ENCODE assay signal across 22 mouse cellular contexts in genomic region chr3:15009747-15010146, GRCm38 (mm10).
DNase-seq lines count a peak whose midpoint lies in the region; ATAC-seq and TF ChIP-seq lines count a peak whose summit lies in the region.
"Had no signal": no experiment of that assay in that cellular context is flagged by ENCODE, and none has a peak within 500 bp of the region (broad histone marks: within the 10 kb centered on the region; RNA-seq: fewer than 3 reads in every experiment).

No protein-coding gene starts in this region.

- H3K79me2 ChIP-seq in liver, adult 2 months (ENCODE audit: control insufficient read depth, insufficient read depth, low read length), result no peaks in the 10 kb centered on the region
- H3K79me2 ChIP-seq in MEL (ENCODE audit: control insufficient read depth, insufficient read depth, low read length, poor library complexity), result no peaks in the 10 kb centered on the region

- H3K27me3 ChIP-seq in liver, adult 2 months (ENCODE audit: control insufficient read depth, insufficient read depth, low read length), result no peaks in the 10 kb centered on the region
- H3K27me3 ChIP-seq in liver, postnatal 0 days (ENCODE audit: insufficient read depth, low read length), result no peaks in the 10 kb centered on the region
- H3K27me3 ChIP-seq in liver, embryonic 11.5 days (replicated peaks; ENCODE audit: control insufficient read depth, insufficient read depth, low read length), result no peaks in the 10 kb centered on the region
- no peaks in the 10 kb centered on the region for H3K27me3 ChIP-seq in MEL (ENCODE audit: control insufficient read depth in 1 of 2, insufficient read depth in 2 of 2, low read length in 2 of 2)
- H3K27me3 ChIP-seq: CH12.LX, Patski had no signal

- TF ChIP-seq RAD21 in MEL (IDR thresholded peaks at IDR 0.05; ENCODE audit: low read depth, low read length), result no peak

- no peak for TF ChIP-seq POLR2A in liver, adult 2 months (IDR thresholded peaks at IDR 0.05; ENCODE audit: extremely low read depth, insufficient read depth, low read length)
- TF ChIP-seq POLR2A in MEL (IDR thresholded peaks at IDR 0.05; ENCODE audit: control insufficient read depth in 1 of 2, insufficient read depth in 1 of 2, low read depth in 1 of 2, low read length in 2 of 2, poor library complexity in 1 of 2), result no peak

- H3K27ac ChIP-seq in liver, adult 2 months (replicated peaks; ENCODE audit: insufficient read depth, low read depth, low read length), result no peak overlapping the region
- H3K27ac ChIP-seq in liver, postnatal 0 days (ENCODE audit: low read depth), result no peak overlapping the region
- no peak overlapping the region for H3K27ac ChIP-seq in liver, embryonic 11.5 days (ENCODE audit: low read depth, low read length)
- no peak overlapping the region for H3K27ac ChIP-seq in MEL (ENCODE audit: control insufficient read depth, low read depth, low read length)

- no peak overlapping the region for H3K4me2 ChIP-seq in liver, postnatal 0 days (ENCODE audit: low read depth, low read length)
- no peak overlapping the region for H3K4me2 ChIP-seq in liver, embryonic 11.5 days

- H3K9me3 ChIP-seq in liver, postnatal 0 days (ENCODE audit: low read length), result no peaks in the 10 kb centered on the region
- no peaks in the 10 kb centered on the region for H3K9me3 ChIP-seq in liver, embryonic 11.5 days (ENCODE audit: control insufficient read depth, low read length)
- H3K9me3 ChIP-seq in MEL (replicated peaks; ENCODE audit: insufficient read depth, low read length), result no peaks in the 10 kb centered on the region
- H3K9me3 ChIP-seq: G1E had no signal

- peak; percentile 60 for ATAC-seq in liver, postnatal 0 days
- ATAC-seq in liver, embryonic 11.5 days (replicated peaks; ENCODE audit: low FRiP score), result no peak
- ATAC-seq: activated CD4-positive, CD25-positive, alpha-beta regulatory T cell, adult 4 months; CD4-positive, CD25-positive, alpha-beta regulatory T cell, adult 4 months; Patski had no signal

- no peaks in the 10 kb centered on the region for H3K4me1 ChIP-seq in liver, adult 2 months (ENCODE audit: control insufficient read depth, insufficient read depth, low read length)
- H3K4me1 ChIP-seq in liver, postnatal 0 days (ENCODE audit: insufficient read depth), result no peaks in the 10 kb centered on the region
- H3K4me1 ChIP-seq in liver, embryonic 11.5 days (replicated peaks; ENCODE audit: control insufficient read depth, insufficient read depth, low read length), result no peaks in the 10 kb centered on the region
- H3K4me1 ChIP-seq in MEL (ENCODE audit: control insufficient read depth in 1 of 2, insufficient read depth in 2 of 2, low read length in 2 of 2), result no peaks in the 10 kb centered on the region

- no peaks in the 10 kb centered on the region for H3K36me3 ChIP-seq in liver, adult 2 months (ENCODE audit: control insufficient read depth, insufficient read depth, low read length)
- H3K36me3 ChIP-seq in liver, postnatal 0 days (replicated peaks; ENCODE audit: insufficient read depth, low read length), result no peaks in the 10 kb centered on the region
- H3K36me3 ChIP-seq in liver, embryonic 11.5 days (ENCODE audit: control insufficient read depth, insufficient read depth, low read length), result no peaks in the 10 kb centered on the region
- H3K36me3 ChIP-seq in MEL (ENCODE audit: control insufficient read depth in 1 of 2, insufficient read depth in 2 of 2, low read length in 2 of 2), result peaks cover 0 to 3% of the 10 kb centered on the region in 2 experiments; a peak in 1 of 4 replicates
- H3K36me3 ChIP-seq: G1E had no signal

- 31% methylated on average over 2 of the region's 2 CpGs for WGBS in liver, adult 2 months
- 70% methylated on average over 2 of the region's 2 CpGs for WGBS in liver, postnatal 0 days (ENCODE audit: insufficient replicate concordance)
- WGBS in liver, embryonic 11.5 days, result 78% methylated on average over 2 of the region's 2 CpGs

- no peak for TF ChIP-seq EP300 in liver, postnatal 0 days (IDR thresholded peaks at IDR 0.05; ENCODE audit: low read depth)
- no peak for TF ChIP-seq EP300 in MEL (IDR thresholded peaks at IDR 0.05; ENCODE audit: low read depth in 1 of 2, low read length in 2 of 2)

- H3K9ac ChIP-seq in liver, adult 2 months (ENCODE audit: low read depth, low read length), result no peak overlapping the region
- H3K9ac ChIP-seq in liver, postnatal 0 days (replicated peaks), result no peak overlapping the region
- no peak overlapping the region for H3K9ac ChIP-seq in liver, embryonic 11.5 days (ENCODE audit: low read depth, low read length)
- no peak overlapping the region for H3K9ac ChIP-seq in MEL (ENCODE audit: control insufficient read depth, low read depth, low read length, poor library complexity, severe bottlenecking)

- H3K4me3 ChIP-seq in liver, adult 2 months (ENCODE audit: insufficient read depth, low read depth, low read length), result no peak overlapping the region
- H3K4me3 ChIP-seq in liver, postnatal 0 days (ENCODE audit: low read depth, low read length), result no peak overlapping the region
- H3K4me3 ChIP-seq in liver, embryonic 11.5 days (ENCODE audit: low read depth, low read length), result no peak overlapping the region
- no peak overlapping the region for H3K4me3 ChIP-seq in MEL (ENCODE audit: control insufficient read depth in 1 of 2, insufficient read depth in 1 of 2, low read depth in 2 of 2, low read length in 2 of 2)

- peak; percentile 58 for DNase-seq in liver, adult 2 months (ENCODE audit: extremely low read depth, low read depth, low spot score)
- DNase-seq in liver (no peak), MEL (ENCODE audit: low read depth, low spot score) (peak; percentile 22)
- no peak for DNase-seq in liver, postnatal 0 days
- no peak for DNase-seq in liver, embryonic 11.5 days (ENCODE audit: low spot score)
- DNase-seq in lung, postnatal 36 days, result no peak
- DNase-seq: adrenal gland, adult 2 months; adrenal gland, adult 8-10 months; adrenal gland, postnatal 10 days; adrenal gland, postnatal 14 days; adrenal gland, postnatal 25 days; adrenal gland, postnatal 36 days; B cell, adult 2 months; cerebellum, adult 11 months; cerebellum, adult 11-12 months; cerebellum, adult 18-20 months; cerebellum, adult 2 months had no signal

- TF ChIP-seq CTCF in liver, adult 2 months (IDR thresholded peaks at IDR 0.05; ENCODE audit: low read depth, low read length), result no peak
- no peak for TF ChIP-seq CTCF in liver, postnatal 0 days (IDR thresholded peaks at IDR 0.05; ENCODE audit: low read depth)
- TF ChIP-seq CTCF in MEL (IDR thresholded peaks at IDR 0.05 in 2 of 3, conservative IDR thresholded peaks at IDR 0.05 in 1 of 3; ENCODE audit: control insufficient read depth in 1 of 3, insufficient read depth in 1 of 3, low read depth in 2 of 3, low read length in 3 of 3, poor library complexity in 1 of 3, severe bottlenecking in 1 of 3), result no peak

TF ChIP-seq in MEL, 35 proteins besides CTCF, POLR2A, EP300 and RAD21:
- TF ChIP-seq MAX (IDR thresholded peaks at IDR 0.05; ENCODE audit: low read length), result no peak
- no peak for TF ChIP-seq ZNF384 (IDR thresholded peaks at IDR 0.05; ENCODE audit: low read depth, low read length)
- no peak for TF ChIP-seq GATA1 (IDR thresholded peaks at IDR 0.05; ENCODE audit: low read depth, low read length)
- TF ChIP-seq MYB (IDR thresholded peaks at IDR 0.05; ENCODE audit: low read depth, low read length), result no peak
- no peak for TF ChIP-seq GABPA (IDR thresholded peaks at IDR 0.05; ENCODE audit: low read depth, low read length)
- TF ChIP-seq MAFK (IDR thresholded peaks at IDR 0.05; ENCODE audit: borderline replicate concordance, low read depth, low read length), result no peak
- no peak for TF ChIP-seq USF1 (IDR thresholded peaks at IDR 0.05; ENCODE audit: low read depth, low read length)
- TF ChIP-seq UBTF (IDR thresholded peaks at IDR 0.05; ENCODE audit: borderline replicate concordance, insufficient read depth, low read depth, low read length), result no peak
- no peak for TF ChIP-seq TBP (IDR thresholded peaks at IDR 0.05; ENCODE audit: low read depth, low read length)
- no peak for TF ChIP-seq MEF2A (IDR thresholded peaks at IDR 0.05; ENCODE audit: extremely low read depth, insufficient replicate concordance, low read depth, low read length, poor library complexity, severe bottlenecking)
- no peak for TF ChIP-seq POLR2AphosphoS5 (IDR thresholded peaks at IDR 0.05; ENCODE audit: borderline replicate concordance, low read depth, low read length)
- no peak for TF ChIP-seq ZMIZ1 (IDR thresholded peaks at IDR 0.05; ENCODE audit: low read depth, low read length)
- no peak for TF ChIP-seq BHLHE40 (IDR thresholded peaks at IDR 0.05; ENCODE audit: borderline replicate concordance, low read depth, low read length)
- no peak for TF ChIP-seq MXI1 (IDR thresholded peaks at IDR 0.05; ENCODE audit: low read depth, low read length)
- TF ChIP-seq TAL1 (IDR thresholded peaks at IDR 0.05; ENCODE audit: low read length), result no peak
- TF ChIP-seq SMC3 (IDR thresholded peaks at IDR 0.05; ENCODE audit: low read depth, low read length), result no peak
- TF ChIP-seq NRF1 (IDR thresholded peaks at IDR 0.05; ENCODE audit: insufficient read depth, low read depth, low read length, poor library complexity, severe bottlenecking), result no peak
- TF ChIP-seq ZC3H11A (IDR thresholded peaks at IDR 0.05; ENCODE audit: low read depth, low read length), result no peak
- TF ChIP-seq HCFC1 (IDR thresholded peaks at IDR 0.05; ENCODE audit: low read depth, low read length), result no peak
TF ChIP-seq in MEL: peak in this region for 0.

Comparison
In these comparisons a context has a peak if more than half of its experiments do, and no peak if none do; other contexts are left out.
1. DNase-seq: peak in liver, adult 2 months (single experiment) and MEL (single experiment); none in liver (single experiment), liver, postnatal 0 days (single experiment), liver, embryonic 11.5 days (single experiment) and lung, postnatal 36 days (single experiment).